Mouse (Mus musculus) testis, adult 2 months (tissue): Measurements from ENCODE around the gene Dbn1. TPM values are rescaled to one million over a fixed set of nuclear protein-coding genes. Genes with fewer than 3 reads are reported as not detected.
"Not testable (repeated sequence)": the region's sequence is repeated elsewhere in the genome, so short reads cannot be mapped to it uniquely, and the experiment has no call there.

Experiments
- H3K27ac ChIP-seq: fragments of 200-500 bp; 2 replicates; pipeline ENCODE4 v1.5.1; 2012; ENCODE audit warnings: low read depth, low read length; ENCODE audit not compliant: control insufficient read depth, insufficient read depth
- H3K27me3 ChIP-seq: fragments of 200-500 bp; 2 replicates; pipeline ENCODE4 v1.6.1; 2012; ENCODE audit warnings: mild to moderate bottlenecking, low read length, moderate library complexity; ENCODE audit not compliant: control insufficient read depth, insufficient read depth
- H3K36me3 ChIP-seq: fragments of 200-500 bp; 2 replicates; pipeline ENCODE4 v1.6.1; 2012; ENCODE audit warnings: mild to moderate bottlenecking, low read length; ENCODE audit not compliant: control insufficient read depth, insufficient read depth
- H3K4me1 ChIP-seq: fragments of 200-500 bp; 2 replicates; pipeline ENCODE4 v1.6.1; 2012; ENCODE audit warnings: low read length; ENCODE audit not compliant: control insufficient read depth, insufficient read depth
- H3K4me3 ChIP-seq: fragments of 200-500 bp; 2 replicates; pipeline ENCODE4 v1.5.1; 2012; ENCODE audit warnings: low read depth, mild to moderate bottlenecking, low read length, moderate library complexity, mixed read lengths; ENCODE audit not compliant: control insufficient read depth
- CTCF ChIP-seq: fragments of 200-500 bp; IDR thresholded peaks from 2 replicates; pipeline ENCODE4 v1.5.1; 2012; ENCODE audit warnings: low read depth, mild to moderate bottlenecking, inconsistent platforms, low read length, moderate library complexity; ENCODE audit not compliant: control insufficient read depth, insufficient read depth, insufficient replicate concordance
- POLR2A ChIP-seq: fragments of 200-500 bp; IDR thresholded peaks from 2 replicates; pipeline ENCODE4 v1.6.1; 2012; ENCODE audit warnings: low read depth, mild to moderate bottlenecking, inconsistent platforms, low read length, moderate library complexity; ENCODE audit not compliant: control insufficient read depth
- polyA plus RNA-seq: library from polyadenylated mRNA; depleted of rRNA; stranded (reverse); fragments of >200 nt; gene quantifications from 2 replicates; pipeline ENCODE4 v1.2.3, GENCODE M21; 2012

Dbn1 gene
- polyA plus RNA-seq, 1 experiment = 89.3 TPM

GRCm38 (mm10) chr13:55446483-55447105 is 41.3 kb downstream of the Dbn1 start:
- no peaks in the 10 kb centered on the region for H3K27me3 ChIP-seq
- no peak overlapping the region for H3K27ac ChIP-seq
- TF ChIP-seq POLR2A (no peak), CTCF (no peak)
- peaks cover 12% of the 10 kb centered on the region for H3K4me1 ChIP-seq
- H3K4me3 ChIP-seq = no peak overlapping the region
- H3K36me3 ChIP-seq = no peaks in the 10 kb centered on the region

GRCm38 (mm10) chr13:55445361-55446091 is 42.4 kb downstream of the Dbn1 start:
- Histone ChIP-seq H3K27me3 (no peaks in the 10 kb centered on the region), H3K4me1 (peaks cover 12% of the 10 kb centered on the region), H3K4me3 (peak overlapping the region; percentile 90), H3K27ac (peak overlapping the region; percentile 81), H3K36me3 (no peaks in the 10 kb centered on the region)
- no peak for TF ChIP-seq POLR2A
- TF ChIP-seq CTCF = no peak

DNA sequence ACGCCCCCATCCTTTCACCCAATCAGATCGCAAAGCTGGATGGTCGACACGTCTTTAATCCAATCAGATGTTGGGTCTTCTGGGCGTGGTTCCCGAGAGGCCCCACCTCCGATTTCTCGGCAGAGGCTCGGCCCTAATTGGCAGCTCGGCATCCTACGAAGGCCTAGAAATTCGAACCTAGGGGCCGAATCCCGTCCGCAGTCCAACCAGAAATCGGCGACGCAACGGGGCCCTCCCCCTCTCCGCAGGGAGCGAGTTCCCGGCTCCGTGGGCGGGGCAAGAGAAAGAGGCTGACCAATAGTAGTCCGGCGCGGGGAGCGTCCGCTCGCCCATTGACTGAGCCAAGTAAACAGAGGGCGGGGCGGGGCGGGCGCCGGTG is 43.0 kb downstream of the Dbn1 start, which contains the start of gene Grk6:
TSS of gene Grk6 (plus strand) at position 136 of the 379 bp plus-strand sequence.
- Histone ChIP-seq H3K36me3 (no peaks in the 10 kb centered on the region), H3K27ac (peak within 1 kb of the TSS; percentile 81), H3K4me3 (peak within 1 kb of the TSS; percentile 90), H3K27me3 (no peaks in the 10 kb centered on the region), H3K4me1 (peaks cover 12% of the 10 kb centered on the region)
- TF ChIP-seq CTCF = no peak
- no peak; the same call in 1 of the 2 replicates for TF ChIP-seq POLR2A

GRCm38 (mm10) chr13:55444286-55444936 is 43.5 kb downstream of the Dbn1 start:
- TF ChIP-seq CTCF = no peak
- peak; percentile 77 for TF ChIP-seq POLR2A
- no peaks in the 10 kb centered on the region for H3K36me3 ChIP-seq
- peak overlapping the region; percentile 90 for H3K4me3 ChIP-seq
- H3K4me1 ChIP-seq = peaks cover 12% of the 10 kb centered on the region
- H3K27ac ChIP-seq = peak overlapping the region; percentile 72
- H3K27me3 ChIP-seq = no peaks in the 10 kb centered on the region

DNA sequence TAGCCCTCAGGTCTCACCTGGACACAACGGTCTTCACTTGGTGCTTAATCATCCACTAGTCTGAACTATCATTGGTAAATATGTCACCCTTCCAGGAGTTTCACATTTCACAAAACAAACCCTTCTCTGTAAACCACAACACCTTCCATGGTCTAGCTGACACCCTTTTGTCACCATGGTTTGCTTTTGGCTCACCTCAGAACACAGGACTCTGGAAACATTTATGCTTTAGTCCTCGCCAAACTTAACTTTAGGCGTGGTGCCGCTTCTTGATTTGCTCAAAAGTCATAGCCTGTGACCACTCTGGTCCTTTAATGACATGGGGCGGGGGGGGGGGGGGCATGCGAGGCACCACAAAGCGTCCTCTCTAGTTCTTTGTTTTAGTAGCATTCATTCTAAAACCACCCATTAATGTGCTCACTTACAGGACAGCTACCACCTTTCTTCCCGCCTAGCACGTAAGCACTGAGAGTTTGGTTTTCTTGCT is 44.1 kb downstream of the Dbn1 start:
- TF ChIP-seq POLR2A (no peak), CTCF (no peak)
- no peak overlapping the region for H3K27ac ChIP-seq
- no peaks in the 10 kb centered on the region for H3K36me3 ChIP-seq
- no peak overlapping the region for H3K4me3 ChIP-seq
- H3K27me3 ChIP-seq = no peaks in the 10 kb centered on the region
- peaks cover 12% of the 10 kb centered on the region for H3K4me1 ChIP-seq

- not testable (repeated sequence) for H3K27me3 ChIP-seq, H3K4me1 ChIP-seq, H3K4me3 ChIP-seq, H3K36me3 ChIP-seq, H3K27ac ChIP-seq
Measured at GRCm38 (mm10) chr13:55437111-55437629, 50.7 kb downstream of the Dbn1 start.

DNA sequence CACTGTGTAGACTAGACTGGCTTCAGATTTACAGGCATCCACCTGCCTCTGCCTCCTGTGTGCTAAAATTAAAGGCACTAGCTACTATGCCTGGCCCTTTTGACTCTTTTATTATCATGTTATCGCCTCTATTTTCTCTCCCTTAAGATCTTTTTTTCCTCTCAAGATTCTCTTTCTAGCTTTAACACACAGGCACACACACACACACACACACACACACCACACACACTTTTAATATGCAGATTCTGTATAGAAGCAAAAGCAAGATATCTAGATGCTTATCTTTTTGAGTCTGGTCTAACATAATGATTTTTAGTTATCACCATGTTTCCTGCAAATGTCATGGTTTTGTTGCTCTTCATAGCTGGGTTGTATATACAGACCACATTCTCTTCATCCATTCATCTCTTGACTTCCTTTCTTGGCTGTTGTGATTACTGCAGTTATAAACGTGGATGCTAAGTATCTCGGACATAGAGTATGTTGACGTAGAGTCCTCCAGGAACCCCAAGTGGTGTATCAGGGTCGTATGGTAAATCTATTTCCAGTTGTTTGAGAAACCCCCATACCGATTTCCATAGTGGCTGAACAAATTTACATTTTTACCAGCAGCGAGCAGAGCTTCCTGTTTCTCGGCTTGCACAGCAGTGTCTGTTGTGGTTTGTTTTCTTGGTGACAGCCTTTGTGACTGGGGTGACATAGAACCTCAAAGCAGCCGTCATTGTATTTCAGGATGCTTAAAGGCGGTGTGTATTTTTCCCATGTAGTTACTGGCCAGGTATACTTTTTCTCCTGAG is 55.8 kb downstream of the Dbn1 start:
- peaks cover 3% of the 10 kb centered on the region; the same call in 1 of the 2 replicates for H3K4me1 ChIP-seq
- no peaks in the 10 kb centered on the region for H3K27me3 ChIP-seq
- H3K4me3 ChIP-seq = no peak overlapping the region
- no peaks in the 10 kb centered on the region for H3K36me3 ChIP-seq
- no peak for TF ChIP-seq CTCF
- no peak for TF ChIP-seq POLR2A
- no peak overlapping the region for H3K27ac ChIP-seq
